Mouse (Mus musculus) lung, postnatal 0 days (tissue): ENCODE results near the gene Phf5a.

Experiments used
- CTCF ChIP-seq: IDR thresholded peaks from 2 replicates; pipeline ENCODE4 v1.5.1; 2016; ENCODE audit warnings: antibody characterized with exemption, mild to moderate bottlenecking
- EP300 ChIP-seq: IDR thresholded peaks from 2 replicates; pipeline ENCODE4 v1.6.1; 2016; ENCODE audit warnings: antibody characterized with exemption, mild to moderate bottlenecking, control low read depth

GRCm38 (mm10) chr15:81915663-81916062, 44.0 kb upstream of the Phf5a start:
- TF ChIP-seq EP300 (no peak), CTCF (no peak)
